Mouse (Mus musculus) brown adipose tissue, adult 24 weeks (tissue): ENCODE measurements around the gene Rita1. TPM values are rescaled to one million over a fixed set of nuclear protein-coding genes. Genes with fewer than 3 reads are reported as not detected.

Experiments used
- H3K27ac ChIP-seq: fragments of 200-500 bp; replicated peaks from 2 replicates; pipeline ENCODE4 v1.5.1; 2012; ENCODE audit warnings: low read depth, mild to moderate bottlenecking, low read length
- H3K4me1 ChIP-seq: fragments of 200-500 bp; 2 replicates; pipeline ENCODE4 v1.6.1; 2012; ENCODE audit warnings: low read length, mixed read lengths; ENCODE audit not compliant: control insufficient read depth, insufficient read depth, insufficient read length
- H3K4me3 ChIP-seq: fragments of 200-500 bp; 2 replicates; pipeline ENCODE4 v1.5.1; 2012; ENCODE audit warnings: low read depth, mild to moderate bottlenecking, low read length, moderate library complexity; ENCODE audit not compliant: insufficient read depth
- polyA plus RNA-seq: library from polyadenylated mRNA; stranded (reverse); fragments of >200 nt; gene quantifications from 2 replicates; pipeline ENCODE4 v1.2.4, GENCODE M21; 2012; ENCODE audit not compliant: missing spikeins, insufficient read depth, insufficient read length

The Rita1 gene
- polyA plus RNA-seq, 1 experiment = 11.3 TPM

DNA sequence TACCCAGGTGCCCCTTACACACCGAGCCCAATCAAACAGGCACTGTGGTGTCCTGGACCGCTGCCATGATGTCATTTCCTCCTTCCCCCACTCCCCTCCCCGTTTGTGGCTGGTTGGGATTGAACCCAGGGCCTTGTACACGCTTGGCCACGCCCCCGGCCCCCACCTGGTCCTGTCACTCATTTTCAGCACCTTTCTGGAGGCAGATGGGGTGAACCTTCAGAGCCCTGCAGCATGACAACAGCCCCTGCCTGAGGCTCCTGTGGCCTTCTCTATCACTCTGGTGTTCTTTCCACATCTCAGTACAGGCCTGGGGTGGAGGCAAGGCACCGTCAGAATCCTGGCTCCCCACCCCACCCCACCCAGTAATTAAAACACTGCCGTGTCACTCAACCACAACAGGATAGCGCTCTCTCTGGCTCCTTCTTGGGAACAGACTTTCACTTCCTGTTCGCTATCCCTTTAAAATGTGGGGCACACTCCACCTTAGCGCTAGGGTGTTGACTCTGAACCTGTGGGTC is 35.5 kb downstream of the Rita1 start:
- Histone ChIP-seq H3K4me1 (peaks cover 29% of the 10 kb centered on the region), H3K4me3 (no peak overlapping the region), H3K27ac (no peak overlapping the region)

DNA sequence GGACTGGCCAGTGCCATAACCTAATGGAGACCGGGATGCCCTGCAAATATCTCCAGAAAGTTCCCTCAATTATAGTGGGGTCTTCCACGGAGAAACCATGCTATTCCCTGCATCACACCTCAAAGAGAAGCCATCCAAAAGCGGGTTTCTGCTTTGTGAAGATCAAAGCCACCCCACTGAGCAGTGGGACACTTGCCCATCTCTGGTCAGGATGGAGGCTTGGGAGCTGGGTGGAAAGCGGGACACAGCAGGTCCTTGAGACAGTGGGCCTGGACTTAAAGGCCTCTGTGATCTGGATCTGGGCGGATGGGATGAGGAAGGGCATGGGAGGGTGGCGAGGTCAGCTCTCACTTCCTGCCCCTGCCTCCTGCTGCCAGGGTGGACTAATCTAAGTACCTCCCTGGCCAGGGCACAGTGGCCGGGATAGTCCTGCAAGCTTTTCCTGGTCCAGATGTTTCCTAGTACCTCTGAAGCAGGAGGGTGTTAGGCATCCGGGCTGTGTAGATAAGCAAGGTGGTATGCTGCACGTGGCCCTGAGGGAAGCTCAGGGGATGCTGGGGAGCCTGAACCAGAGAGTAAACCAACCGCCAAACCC is 37.8 kb downstream of the Rita1 start:
- H3K4me1 ChIP-seq = peaks cover 39% of the 10 kb centered on the region
- H3K4me3 ChIP-seq = no peak overlapping the region
- H3K27ac ChIP-seq = no peak overlapping the region

DNA sequence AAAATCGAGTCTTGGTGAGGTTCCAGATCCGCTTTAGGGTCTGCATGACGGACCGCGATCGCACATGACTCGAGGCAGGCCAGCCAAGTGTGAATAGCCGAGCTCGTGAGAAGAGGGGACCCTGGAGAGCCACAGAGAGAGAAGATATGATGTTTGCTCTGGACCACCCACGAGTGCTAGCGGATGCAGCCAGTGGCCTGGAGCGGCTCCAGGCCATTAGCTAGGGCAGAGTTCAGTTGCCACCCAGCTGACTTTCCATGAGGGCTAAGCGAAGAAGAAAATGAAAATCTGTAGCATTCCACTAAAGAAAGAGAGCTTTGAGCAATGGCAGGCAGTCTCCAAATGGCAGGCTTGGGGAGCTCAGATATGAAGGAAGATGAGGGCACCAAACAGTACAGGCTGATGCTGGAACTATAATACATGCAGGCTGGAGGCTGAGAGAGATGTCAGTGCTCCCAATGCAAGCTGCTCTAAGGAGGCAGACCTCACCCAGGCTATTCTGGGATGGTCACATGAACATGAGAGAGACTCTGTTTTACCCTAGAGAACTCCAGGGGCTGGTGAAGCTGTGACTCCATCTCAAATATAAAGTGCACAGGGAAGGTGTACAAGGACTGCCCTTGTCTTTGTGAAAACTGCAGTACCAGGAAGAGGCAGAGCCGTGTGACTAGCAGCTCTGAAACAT is 41.2 kb downstream of the Rita1 start:
- peaks cover 47% of the 10 kb centered on the region for H3K4me1 ChIP-seq
- peak overlapping the region; percentile 59 for H3K27ac ChIP-seq
- H3K4me3 ChIP-seq = no peak overlapping the region

DNA sequence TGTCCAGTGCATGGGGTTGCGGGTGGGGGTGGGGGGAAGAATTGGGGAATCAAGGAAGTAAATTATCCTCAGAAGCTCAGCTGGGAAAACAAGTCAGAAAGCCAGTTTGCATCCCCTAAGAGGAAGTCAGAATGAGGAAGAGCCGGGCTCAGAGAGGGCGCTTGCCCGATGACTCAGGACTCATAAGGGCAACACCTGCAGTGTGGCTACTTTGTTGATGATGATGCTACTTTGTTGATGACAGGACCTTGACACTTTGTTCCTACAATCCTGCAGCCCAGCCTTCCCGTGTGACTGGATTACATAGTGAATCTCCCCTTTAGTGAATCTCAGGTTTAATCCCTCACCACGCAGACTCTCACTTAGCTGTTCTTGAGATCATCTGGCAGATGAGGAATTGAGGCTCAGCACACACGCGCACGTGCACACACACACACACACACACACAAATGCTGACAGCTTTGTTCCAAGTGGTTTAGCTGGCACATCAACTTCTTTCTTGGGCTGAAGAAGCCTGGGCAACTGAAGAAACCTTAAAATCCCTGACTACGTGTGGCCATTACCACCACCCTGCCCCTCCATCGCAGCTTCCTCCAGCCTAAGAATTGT is 42.0 kb downstream of the Rita1 start:
- H3K4me1 ChIP-seq = peaks cover 55% of the 10 kb centered on the region
- peak overlapping the region; percentile 59 for H3K27ac ChIP-seq
- H3K4me3 ChIP-seq = no peak overlapping the region

DNA sequence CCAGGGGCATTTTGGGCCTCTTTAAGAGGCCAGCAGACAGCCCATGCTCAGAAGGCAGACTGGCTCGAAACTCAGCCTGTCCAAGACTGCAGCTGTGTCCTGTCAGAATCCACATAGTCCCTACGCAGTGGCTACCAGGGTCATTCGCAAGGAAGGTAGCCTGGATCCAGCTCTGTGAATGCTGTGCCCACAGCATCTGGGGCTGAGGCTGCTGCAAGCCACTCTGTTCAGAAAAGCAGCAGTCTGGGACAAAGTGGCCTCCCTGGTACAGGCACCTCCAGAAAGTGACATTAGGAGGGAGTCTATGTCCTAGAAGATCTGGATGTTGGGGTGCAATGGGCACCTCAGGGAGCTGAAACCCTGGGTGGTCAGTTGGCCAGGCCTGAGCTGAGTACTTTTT is 42.6 kb downstream of the Rita1 start:
- H3K27ac ChIP-seq = peak overlapping the region; percentile 27
- H3K4me1 ChIP-seq = peaks cover 55% of the 10 kb centered on the region
- no peak overlapping the region for H3K4me3 ChIP-seq

DNA sequence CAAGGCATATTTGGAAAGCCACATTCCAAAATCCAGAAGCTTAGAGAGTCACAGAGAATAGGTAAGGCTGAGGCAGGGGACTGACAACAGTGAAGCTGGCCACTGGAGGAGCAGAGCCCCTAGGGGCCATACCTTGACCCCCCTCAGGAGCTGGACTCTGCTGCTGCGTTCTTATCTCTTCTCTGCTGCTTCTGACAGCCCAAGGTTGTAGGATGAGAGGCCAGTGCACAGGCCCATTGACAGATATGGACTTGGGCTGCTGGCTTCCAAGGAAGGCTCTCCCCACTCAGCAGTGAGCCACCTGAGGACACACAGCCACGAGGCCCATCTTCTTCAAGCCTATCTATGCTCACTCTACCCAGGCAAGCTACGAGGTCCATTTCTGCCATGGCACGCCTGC is 43.4 kb downstream of the Rita1 start:
- Histone ChIP-seq H3K4me1 (peaks cover 58% of the 10 kb centered on the region), H3K4me3 (no peak overlapping the region), H3K27ac (no peak overlapping the region)

DNA sequence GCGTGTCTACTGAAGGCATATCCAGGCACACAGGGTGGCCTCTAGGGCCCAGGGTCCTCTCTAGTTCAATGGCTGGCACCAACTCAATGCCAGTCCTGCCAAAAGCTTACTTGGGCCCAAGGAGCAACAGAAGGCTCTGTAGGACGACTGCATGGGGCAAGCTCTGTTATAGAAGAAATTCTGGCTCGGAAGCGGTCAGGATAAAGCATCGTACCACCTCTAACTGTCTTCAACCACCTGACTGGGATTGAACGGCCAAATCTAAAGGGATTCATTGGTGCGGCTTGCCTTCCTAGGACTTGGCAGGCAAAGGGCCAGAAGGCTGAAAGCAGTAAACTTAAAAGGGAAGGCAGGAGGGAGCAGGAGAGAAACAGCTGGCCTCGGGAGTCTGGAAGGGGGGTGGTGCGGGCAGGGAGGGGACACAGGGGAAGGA is 44.0 kb downstream of the Rita1 start:
- H3K4me3 ChIP-seq = no peak overlapping the region
- peaks cover 60% of the 10 kb centered on the region for H3K4me1 ChIP-seq
- no peak overlapping the region for H3K27ac ChIP-seq

DNA sequence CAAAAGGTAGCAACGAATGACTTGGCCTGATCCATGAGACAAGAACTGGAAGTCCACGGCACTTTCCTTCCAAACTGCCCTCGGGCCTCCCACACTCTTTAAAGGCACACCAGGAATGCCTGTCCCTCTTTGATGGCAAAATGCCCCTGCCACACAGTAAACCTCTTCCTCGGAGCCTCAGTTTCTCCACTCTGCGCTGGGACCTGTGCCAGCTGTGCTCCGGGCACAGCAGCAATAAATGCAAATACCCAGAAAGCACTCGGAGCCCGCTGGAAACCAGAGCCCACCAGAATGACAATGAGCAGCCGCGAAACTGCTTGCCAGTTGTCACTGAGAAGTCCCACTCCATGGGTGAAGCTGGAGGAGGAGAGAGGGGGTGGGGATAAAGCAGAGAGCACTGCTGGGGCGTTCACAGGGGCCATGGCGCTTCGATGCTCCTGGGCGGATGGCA is 44.6 kb downstream of the Rita1 start:
- Histone ChIP-seq H3K27ac (no peak overlapping the region; the same call in 1 of the 2 replicates), H3K4me3 (no peak overlapping the region), H3K4me1 (peaks cover 62% of the 10 kb centered on the region)

DNA sequence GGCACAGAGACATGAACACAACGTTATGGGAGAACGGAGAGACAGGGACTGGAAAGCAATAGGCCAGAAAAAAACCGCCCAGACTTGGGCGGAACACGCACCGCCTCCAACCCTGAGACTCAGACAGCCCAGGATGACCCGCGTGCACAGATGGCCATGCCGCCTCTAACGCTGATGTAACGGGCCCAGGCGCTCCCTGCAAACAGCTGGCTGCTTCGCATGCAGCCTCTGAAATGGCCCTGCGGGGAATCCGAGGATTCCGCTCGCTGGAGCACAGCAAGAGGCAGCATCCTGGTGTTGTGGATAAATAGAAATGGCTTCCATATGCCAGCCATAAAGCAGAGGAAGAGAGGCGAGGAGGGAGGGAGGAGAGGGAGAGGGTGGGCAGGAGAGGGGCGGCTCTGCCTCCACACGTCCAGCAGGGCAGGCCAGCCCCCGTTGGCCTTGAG is 45.1 kb downstream of the Rita1 start:
- Histone ChIP-seq H3K27ac (peak overlapping the region; percentile 57), H3K4me1 (peaks cover 62% of the 10 kb centered on the region), H3K4me3 (no peak overlapping the region)

DNA sequence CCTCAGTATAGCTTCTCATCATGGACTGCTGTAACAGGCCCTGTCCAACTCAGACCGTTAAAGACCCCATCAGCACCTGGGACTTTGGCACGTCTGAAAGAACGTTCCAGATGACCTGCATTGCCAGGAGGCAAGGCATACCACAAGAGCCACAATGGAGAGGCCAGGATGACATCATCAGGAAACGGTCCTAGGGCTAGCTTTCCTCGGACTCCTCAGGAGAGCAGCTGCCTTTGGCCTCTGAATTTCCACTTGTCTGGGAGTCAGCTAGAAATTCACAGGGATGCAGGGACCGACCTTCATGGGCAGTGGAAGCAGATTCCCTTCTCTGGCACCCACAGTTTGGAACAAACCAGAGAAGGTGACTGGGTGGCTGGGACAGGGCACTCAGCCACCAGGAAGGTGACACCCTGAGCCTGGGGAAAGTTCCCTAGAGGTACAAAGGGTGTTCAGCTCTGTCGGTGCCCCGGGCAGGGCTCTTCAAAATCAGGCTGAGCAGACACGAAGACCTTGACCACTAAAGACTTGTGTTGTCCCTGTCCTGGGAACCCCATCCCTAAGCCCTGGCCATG is 45.6 kb downstream of the Rita1 start:
- Histone ChIP-seq H3K27ac (peak overlapping the region; percentile 57), H3K4me3 (no peak overlapping the region), H3K4me1 (peaks cover 59% of the 10 kb centered on the region)

DNA sequence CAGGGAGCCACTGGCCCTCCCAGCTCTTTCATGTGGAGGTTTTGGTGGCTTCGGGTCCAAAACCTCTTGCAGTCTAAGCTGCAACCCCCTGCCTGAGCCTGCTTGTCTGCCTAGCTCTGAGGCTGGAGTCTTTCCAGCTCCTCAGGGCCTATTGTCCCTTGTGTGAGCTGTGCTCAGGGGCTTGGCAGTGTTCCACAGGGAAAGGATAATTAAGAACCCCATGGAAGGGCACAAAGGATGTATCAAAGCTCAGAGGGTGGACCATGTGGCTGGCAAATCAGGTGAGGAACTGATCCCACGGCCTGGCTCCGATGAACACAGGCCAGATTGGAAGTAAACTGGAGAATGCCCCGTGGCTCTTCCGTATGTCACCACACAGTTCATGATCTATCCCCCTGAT is 46.3 kb downstream of the Rita1 start:
- Histone ChIP-seq H3K4me1 (peaks cover 53% of the 10 kb centered on the region), H3K27ac (peak overlapping the region; percentile 57), H3K4me3 (no peak overlapping the region)

DNA sequence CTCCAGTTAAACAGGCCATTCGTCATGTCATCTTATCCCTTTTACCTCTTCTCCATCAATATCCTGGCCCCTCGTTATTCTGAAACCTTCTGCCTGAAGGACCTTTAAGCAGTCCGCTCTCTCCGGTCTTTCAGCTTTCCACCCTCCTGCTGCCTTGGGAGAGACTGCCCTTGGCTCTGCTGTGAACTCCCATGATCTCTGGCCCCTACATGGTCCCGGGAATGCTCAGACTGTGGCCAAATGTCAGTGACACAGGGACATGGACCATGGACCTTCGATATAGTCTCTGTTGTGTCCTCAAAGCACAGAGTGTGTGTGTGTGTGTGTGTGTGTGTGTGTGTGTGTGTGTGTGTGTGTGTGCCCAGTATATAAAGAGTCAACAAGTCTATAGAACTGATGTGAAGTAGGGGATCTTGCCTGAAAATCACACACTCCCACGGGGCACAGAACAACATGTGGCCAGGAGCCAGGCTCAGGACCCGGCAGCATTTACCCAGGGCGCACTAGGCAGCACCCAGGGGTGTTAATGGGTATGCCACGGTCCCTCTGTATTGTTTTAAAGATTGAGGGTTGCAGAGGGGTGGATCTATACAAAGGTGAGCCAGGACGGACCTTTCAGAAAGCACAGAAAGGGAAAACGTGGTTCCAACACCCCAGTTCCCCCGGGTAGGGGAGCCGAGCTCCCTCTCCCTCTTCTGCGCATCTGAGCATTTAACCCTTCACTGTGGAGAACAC is 47.1 kb downstream of the Rita1 start:
- Histone ChIP-seq H3K4me3 (no peak overlapping the region), H3K27ac (no peak overlapping the region), H3K4me1 (peaks cover 47% of the 10 kb centered on the region)

DNA sequence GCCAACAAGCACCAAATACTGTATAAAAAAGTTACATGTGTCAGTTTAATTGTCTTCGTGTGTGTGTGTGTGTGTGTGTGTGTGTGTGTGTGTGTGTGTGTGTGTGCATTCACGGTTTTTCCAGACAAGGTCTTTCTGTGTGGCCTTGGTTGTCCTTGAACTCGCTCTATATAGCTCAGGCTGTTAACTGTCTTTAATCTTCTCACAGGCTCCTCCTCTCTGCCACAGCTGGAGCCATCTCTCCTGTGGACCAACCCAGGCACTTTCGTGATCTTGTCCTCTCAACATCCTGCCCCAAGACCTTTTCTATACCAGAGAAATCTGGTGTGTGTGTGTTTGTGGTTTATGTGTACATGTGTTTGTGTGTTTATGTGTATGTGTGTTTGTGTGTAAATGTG is 48.5 kb downstream of the Rita1 start:
- peaks cover 44% of the 10 kb centered on the region for H3K4me1 ChIP-seq
- peak overlapping the region; percentile 71 for H3K27ac ChIP-seq

DNA sequence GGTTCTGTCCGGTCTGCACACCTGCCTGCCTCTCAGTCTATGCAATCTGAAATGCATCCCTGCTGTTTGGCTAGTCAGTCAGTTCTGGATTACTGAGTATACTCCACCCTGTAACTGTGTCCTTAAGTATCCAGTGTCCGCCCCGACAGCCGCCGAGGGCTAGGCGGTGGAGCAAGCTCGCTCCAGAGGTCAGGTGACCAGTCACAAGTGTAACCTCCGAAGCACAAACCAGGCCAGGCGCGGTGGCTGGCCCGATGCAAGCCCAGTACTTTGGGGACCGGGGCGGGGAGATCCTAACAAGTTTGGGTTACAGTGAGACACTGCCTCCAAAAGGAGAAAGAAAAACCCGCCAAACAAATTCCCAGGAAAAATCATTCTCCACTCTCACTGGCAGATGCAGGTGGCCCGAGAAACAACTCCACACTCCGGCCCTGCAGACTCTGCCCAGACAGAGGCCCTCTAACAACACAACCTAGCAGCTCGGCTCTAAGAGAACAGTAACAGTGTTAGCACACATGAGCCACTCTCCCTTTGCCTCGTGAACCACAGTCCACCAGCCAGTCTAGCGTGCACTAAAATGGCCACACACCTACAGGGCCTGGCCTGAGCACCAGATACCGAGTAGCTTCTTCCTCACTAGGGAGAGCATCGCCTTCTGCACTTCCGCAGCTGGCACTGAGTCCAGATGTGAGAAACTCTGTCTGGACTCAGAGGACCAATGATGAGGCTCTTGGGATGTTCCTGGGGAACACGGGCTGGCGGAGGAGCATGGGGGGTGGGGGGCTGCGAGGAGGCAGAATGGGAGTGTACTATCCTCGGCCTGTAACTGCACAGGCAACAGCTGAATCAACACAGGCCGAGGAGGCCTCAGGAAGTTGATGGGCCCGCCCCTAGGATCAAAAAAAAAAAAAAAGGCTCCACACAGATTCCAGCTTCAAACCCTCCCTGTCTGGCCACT is 49.2 kb downstream of the Rita1 start:
- Histone ChIP-seq H3K4me1 (peaks cover 44% of the 10 kb centered on the region), H3K4me3 (no peak overlapping the region)

More for the DNA sequence above, 48.5 kb downstream of the Rita1 start:
- H3K4me3 ChIP-seq = no peak overlapping the region

More for the DNA sequence above, 49.2 kb downstream of the Rita1 start:
- peak overlapping the region; percentile 71 for H3K27ac ChIP-seq
